Mouse (Mus musculus): ENCODE data around the gene Vps36.

GRCm38 (mm10) chr8:22192660-22193431, at the start of gene Vps36:
- TF ChIP-seq GATA1 (IDR thresholded peaks at IDR 0.05; ENCODE audit: low read depth, low read length) (no peak), POLR2A (IDR thresholded peaks at IDR 0.05; ENCODE audit: control insufficient read depth in 1 of 2, insufficient read depth in 1 of 2, low read depth in 1 of 2, low read length in 2 of 2, poor library complexity in 1 of 2) (peak; percentile 80 to 89), USF1 (IDR thresholded peaks at IDR 0.05; ENCODE audit: low read depth, low read length) (no peak), E2F4 (IDR thresholded peaks at IDR 0.05; ENCODE audit: borderline replicate concordance, low read depth, low read length) (no peak)

Data from MEL (cell line).